Mouse (Mus musculus): Measurements from ENCODE around the gene Kcnh6.

GRCm38 (mm10) chr11:105974593-105974992 lies 33.3 kb upstream of the Kcnh6 start:
- no peak for TF ChIP-seq CTCF (IDR thresholded peaks at IDR 0.05; ENCODE audit: low read depth)
- TF ChIP-seq EP300 (IDR thresholded peaks at IDR 0.05; ENCODE audit: low read depth) = no peak

All from heart, postnatal 0 days (tissue).